Mouse (Mus musculus) lung, embryonic 16.5 days (tissue): ENCODE data around the gene Mettl7a2. TPM values are rescaled to one million over a fixed set of nuclear protein-coding genes. Genes with fewer than 3 reads are reported as not detected.
A peak's percentile ranks its signal among the peaks of the same experiment; 100 is the strongest.
"Not testable (repeated sequence)": the region's sequence is repeated elsewhere in the genome, so short reads cannot be mapped to it uniquely, and the experiment has no call there.

ENCODE experiments used
- ATAC-seq: fragments of 200-750 bp; cut with Nextera tagmentation; 2 replicates; pipeline ENCODE4 v1.8.0; 2017; ENCODE audit warnings: low read depth, mild to moderate bottlenecking, moderate library complexity
- H3K27ac ChIP-seq: fragments of 300-500 bp; sonication (generic); 2 replicates; pipeline ENCODE4 v1.5.1; 2014; ENCODE audit warnings: mild to moderate bottlenecking, control low read depth, low read length
- H3K27me3 ChIP-seq: fragments of 300-500 bp; sonication (generic); 2 replicates; pipeline ENCODE4 v1.6.1; 2014; ENCODE audit warnings: low read depth, low read length, mixed read lengths; ENCODE audit not compliant: control insufficient read depth, insufficient read depth
- H3K36me3 ChIP-seq: fragments of 300-500 bp; sonication (generic); 2 replicates; pipeline ENCODE4 v1.6.1; 2014; ENCODE audit warnings: low read length; ENCODE audit not compliant: control insufficient read depth, insufficient read depth
- H3K4me1 ChIP-seq: fragments of 300-500 bp; sonication (generic); replicated peaks from 2 replicates; pipeline ENCODE4 v1.6.1; 2014; ENCODE audit warnings: low read length, mixed read lengths; ENCODE audit not compliant: control insufficient read depth, insufficient read depth
- H3K4me2 ChIP-seq: fragments of 300-500 bp; sonication (generic); 2 replicates; pipeline ENCODE4 v1.6.1; 2014; ENCODE audit warnings: low read depth, low read length, control low read depth
- H3K4me3 ChIP-seq: fragments of 300-500 bp; sonication (generic); 2 replicates; pipeline ENCODE4 v1.5.1; 2014; ENCODE audit warnings: mild to moderate bottlenecking, low read length, control low read depth
- H3K9ac ChIP-seq: fragments of 300-500 bp; sonication (generic); 2 replicates; pipeline ENCODE4 v1.6.1; 2014; ENCODE audit warnings: low read length, control low read depth
- H3K9me3 ChIP-seq: fragments of 300-500 bp; sonication (generic); 2 replicates; pipeline ENCODE4 v1.6.1; 2016; ENCODE audit warnings: low read length; ENCODE audit not compliant: control insufficient read depth
- WGBS: fragments of 180-500 bp; shearing (Covaris S2); extraction: QIAGEN DNeasy Blood & Tissue Kit; methylation state at CpG from one replicate; pipeline ENCODE4 v1.1.7; 2014; 5-methylcytosine and 5-hydroxymethylcytosine counted together
- polyA plus RNA-seq: library from polyadenylated mRNA; unstranded; fragments of >200 nt; fragmentation: Nextera tagmentation; extraction: Ambion mirVana; gene quantifications from 2 replicates; pipeline ENCODE4 v1.2.1, GENCODE M21; 2015

Mettl7a2 gene
- polyA plus RNA-seq, 1 experiment from 2014 or later, result not detected

DNA sequence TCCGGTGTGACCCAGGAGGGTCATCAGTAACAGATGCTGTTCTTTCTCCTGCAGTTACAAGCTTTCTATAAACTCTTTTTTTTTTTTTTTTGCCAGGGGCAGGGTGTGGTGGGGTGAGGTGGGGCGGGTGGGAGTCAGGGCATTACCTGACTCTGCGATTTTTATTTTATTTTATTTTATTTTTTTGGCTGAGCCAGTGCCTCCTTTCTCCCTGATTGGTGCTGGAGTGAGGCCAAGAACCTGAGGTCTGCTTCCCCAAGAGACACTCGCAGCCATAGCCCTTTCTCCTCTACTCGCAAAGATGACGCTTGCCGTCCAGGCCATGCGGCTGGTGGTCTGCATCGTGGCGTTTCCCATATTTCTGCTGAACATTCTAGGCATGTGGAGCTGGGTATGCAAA is 18.4 kb upstream of the Mettl7a2 start, which contains the start of gene Mettl7a3:
Mettl7a3 (plus strand) TSS at position 301 of the 400 bp plus-strand sequence.
- WGBS, result 78% methylated on average over 10 of the region's 10 CpGs
- ATAC-seq, result no peak
- H3K4me3 ChIP-seq, result no peak within 1 kb of the TSS

DNA sequence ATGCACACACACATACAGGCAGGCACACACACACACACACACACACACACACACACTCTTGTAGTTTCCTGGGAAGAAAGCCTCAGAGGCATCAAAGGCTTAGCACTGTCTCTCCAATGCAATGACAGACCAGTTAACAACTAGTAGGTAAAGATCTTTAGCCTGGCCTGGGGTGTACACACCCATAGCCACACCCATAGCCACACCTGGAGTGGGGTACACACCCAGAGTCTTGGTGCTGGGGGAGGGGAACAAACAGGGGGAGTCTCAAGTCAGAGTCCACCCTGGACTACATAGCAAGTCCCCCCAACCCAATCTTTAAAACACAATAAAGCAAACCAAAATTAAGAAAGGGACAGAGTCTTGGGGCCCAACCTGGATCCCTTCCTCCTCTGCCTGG is 15.7 kb upstream of the Mettl7a2 start:
- H3K27me3 ChIP-seq, H3K4me1 ChIP-seq, H3K4me3 ChIP-seq, H3K9me3 ChIP-seq, H3K27ac ChIP-seq, ATAC-seq, H3K9ac ChIP-seq, H3K36me3 ChIP-seq, H3K4me2 ChIP-seq: not testable (repeated sequence)

More for the DNA sequence above, 18.4 kb upstream of the Mettl7a2 start, which contains the start of gene Mettl7a3:
- Histone ChIP-seq H3K36me3 (no peaks in the 10 kb centered on the region), H3K4me1 (no peaks in the 10 kb centered on the region), H3K27ac (no peak within 1 kb of the TSS), H3K27me3 (no peaks in the 10 kb centered on the region), H3K4me2 (no peak within 1 kb of the TSS), H3K9me3 (no peaks in the 10 kb centered on the region), H3K9ac (no peak within 1 kb of the TSS)

DNA sequence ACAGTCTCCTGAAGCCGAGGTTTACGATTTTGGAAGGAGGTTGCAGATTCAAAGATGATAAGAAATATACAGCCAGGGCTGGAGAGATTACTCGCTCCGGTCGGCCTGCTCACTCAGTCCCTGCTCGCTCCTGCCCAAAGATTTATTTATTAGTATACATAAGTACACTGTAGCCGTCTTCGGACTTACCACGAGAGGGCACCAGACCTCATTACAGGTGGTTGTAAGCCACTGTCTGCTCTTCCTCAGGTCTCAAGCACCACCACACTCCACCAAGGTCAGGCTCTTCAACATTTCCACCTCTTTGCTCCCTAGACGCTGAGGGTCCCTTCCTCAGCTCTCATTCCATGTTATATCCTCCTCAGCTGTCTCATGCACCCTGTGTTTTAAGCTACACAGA is 15.2 kb upstream of the Mettl7a2 start:
- not testable (repeated sequence) for H3K27me3 ChIP-seq, H3K4me2 ChIP-seq, H3K27ac ChIP-seq, H3K9me3 ChIP-seq, H3K4me1 ChIP-seq, H3K4me3 ChIP-seq, H3K9ac ChIP-seq, H3K36me3 ChIP-seq
- 20% methylated on average over 10 of the region's 10 CpGs for WGBS
- 0 out of 2 replicates have a peak, but pooled peaks have one; percentile 40 for ATAC-seq

DNA sequence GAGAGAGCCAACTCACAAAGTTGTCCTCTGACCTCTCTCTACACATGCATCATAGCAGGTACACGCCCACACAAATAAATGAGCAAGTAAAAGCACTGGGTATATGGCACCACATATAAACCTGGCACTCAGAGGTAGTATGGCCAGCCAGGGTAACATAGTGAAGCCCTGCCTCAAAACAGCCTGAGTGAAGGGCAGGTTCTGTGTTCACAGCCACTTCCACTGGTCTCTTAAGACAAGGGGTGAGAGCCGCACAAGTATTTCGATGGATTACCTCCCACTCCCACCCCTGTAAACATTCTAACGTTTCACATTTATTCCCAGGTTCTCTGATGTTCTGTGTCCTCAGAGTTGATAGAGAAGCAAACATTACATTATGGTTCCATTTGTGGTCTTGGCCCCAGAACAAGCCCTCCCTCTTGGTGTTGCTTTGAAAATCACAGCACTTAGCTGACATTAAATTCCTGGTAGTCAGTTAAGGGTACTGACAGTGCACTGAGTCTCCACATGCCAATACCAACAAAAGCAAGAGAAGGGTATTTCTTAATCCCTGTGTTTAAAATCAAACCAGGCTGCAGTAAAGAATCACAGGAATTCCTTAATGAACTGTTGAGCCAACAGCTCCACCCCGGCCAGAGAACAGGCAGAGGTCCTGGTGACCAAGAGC is 11.6 kb upstream of the Mettl7a2 start:
- H3K9ac ChIP-seq, H3K9me3 ChIP-seq, H3K36me3 ChIP-seq, H3K4me2 ChIP-seq, H3K4me1 ChIP-seq, H3K4me3 ChIP-seq, H3K27me3 ChIP-seq: not testable (repeated sequence)
- ATAC-seq, result peak; percentile 58
- 20% methylated on average over 4 of the region's 5 CpGs for WGBS
- H3K27ac ChIP-seq, result peak overlapping the region; percentile 27; the same call in 1 of the 2 replicates

DNA sequence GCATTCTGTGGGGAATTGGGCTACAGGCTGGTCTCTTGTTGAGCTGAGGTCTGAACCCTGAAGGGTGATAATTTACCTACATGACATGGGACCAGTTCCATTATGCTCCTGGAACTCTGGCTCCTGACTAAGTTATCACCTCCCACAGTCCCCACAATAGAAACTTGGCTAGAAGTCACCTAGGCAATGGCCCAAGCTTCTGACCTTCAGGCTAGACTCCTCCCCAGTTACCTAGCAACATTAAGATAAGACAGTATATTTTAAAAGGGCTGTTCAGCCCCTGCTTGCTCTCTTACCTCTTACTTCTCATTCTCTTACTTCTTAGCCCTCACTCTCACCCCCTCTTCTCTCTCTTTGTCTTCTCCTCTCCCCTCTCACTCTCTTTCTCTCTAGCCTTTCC is 7.5 kb upstream of the Mettl7a2 start:
- no peaks in the 10 kb centered on the region for H3K27me3 ChIP-seq
- H3K36me3 ChIP-seq, result no peaks in the 10 kb centered on the region
- no peak overlapping the region for H3K4me2 ChIP-seq
- H3K9ac ChIP-seq, result no peak overlapping the region
- no peak for ATAC-seq
- H3K4me3 ChIP-seq, result no peak overlapping the region
- H3K9me3 ChIP-seq, result no peaks in the 10 kb centered on the region; the same call in 1 of the 2 replicates
- no peaks in the 10 kb centered on the region for H3K4me1 ChIP-seq
- H3K27ac ChIP-seq, result no peak overlapping the region

DNA sequence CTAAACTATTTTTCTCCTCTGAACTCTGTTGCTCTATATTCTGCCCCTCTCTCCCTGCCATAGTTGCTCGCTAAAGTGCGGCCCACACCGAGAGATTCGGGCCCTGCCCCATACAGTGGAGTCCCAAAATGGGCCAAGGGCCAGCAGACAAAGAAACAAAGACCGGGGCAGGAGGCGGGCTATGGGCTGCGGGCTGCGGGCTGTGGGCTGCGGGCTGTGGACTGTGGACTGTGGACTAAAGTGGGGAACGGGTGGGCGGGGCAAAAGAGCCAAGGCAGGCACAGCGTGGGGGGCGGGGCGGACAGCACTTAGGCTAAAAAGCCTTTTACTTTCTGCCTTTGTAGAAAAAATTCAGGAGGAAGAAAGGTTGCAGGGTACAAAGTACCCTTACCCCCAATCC is 6.2 kb upstream of the Mettl7a2 start:
- no peak for ATAC-seq
- Histone ChIP-seq H3K4me1 (no peaks in the 10 kb centered on the region), H3K4me2 (no peak overlapping the region), H3K27me3 (no peaks in the 10 kb centered on the region), H3K27ac (no peak overlapping the region), H3K4me3 (no peak overlapping the region), H3K9ac (no peak overlapping the region), H3K36me3 (no peaks in the 10 kb centered on the region), H3K9me3 (no peaks in the 10 kb centered on the region; the same call in 1 of the 2 replicates)
- 57% methylated on average over 14 of the region's 14 CpGs for WGBS

DNA sequence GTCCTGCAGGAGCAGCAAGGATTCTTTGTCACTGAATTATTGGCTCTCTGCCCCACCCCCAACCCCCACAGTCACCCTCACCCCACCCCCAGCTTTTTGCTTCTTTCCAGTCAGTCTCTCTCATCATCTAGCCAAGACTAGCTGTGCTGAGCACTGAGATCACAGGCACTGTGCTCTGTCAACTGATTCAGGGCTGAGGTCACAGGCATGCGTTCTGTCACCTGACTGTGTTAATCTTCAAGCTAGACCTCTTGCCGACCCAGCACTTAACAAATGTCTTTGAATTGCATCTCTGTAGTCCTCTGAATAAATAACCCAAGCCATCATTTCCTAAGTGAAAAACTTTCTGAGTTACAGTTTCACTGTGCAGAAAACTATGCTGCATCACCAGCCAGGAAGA is 3.5 kb upstream of the Mettl7a2 start:
- ATAC-seq, result no peak
- no peaks in the 10 kb centered on the region for H3K27me3 ChIP-seq
- no peaks in the 10 kb centered on the region for H3K4me1 ChIP-seq
- no peak overlapping the region for H3K27ac ChIP-seq
- no peak overlapping the region for H3K4me2 ChIP-seq
- H3K9me3 ChIP-seq, result no peaks in the 10 kb centered on the region; the same call in 1 of the 2 replicates
- no peak overlapping the region for H3K4me3 ChIP-seq
- no peak overlapping the region for H3K9ac ChIP-seq
- WGBS, result 19% methylated on average over 2 of the region's 2 CpGs
- no peaks in the 10 kb centered on the region for H3K36me3 ChIP-seq

DNA sequence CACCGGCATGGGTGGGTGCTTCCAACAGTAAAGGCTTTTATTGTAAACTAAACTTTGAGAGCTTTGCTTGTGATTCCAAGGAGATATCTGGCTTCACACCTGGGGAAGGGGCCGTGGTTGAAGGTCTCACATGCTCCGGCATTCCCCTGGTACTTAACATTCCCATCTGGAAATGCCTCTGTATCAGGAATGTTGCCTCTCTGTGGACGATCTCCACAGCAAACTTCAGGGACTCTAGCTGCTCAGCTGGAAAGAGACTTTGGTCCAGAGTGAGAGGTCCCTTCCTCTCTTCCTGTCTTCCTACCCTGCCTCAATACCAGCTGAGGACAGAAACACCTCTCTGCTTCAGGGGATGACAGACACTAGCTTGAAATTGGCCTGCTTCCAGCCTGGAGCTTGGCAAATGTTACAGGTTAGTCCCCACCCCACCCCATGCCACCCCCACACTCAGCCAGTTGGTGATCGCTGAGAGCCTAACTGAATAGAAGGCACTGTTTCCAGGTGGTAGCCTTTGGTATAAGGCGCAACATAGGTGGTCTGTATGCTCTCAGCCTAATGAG is 1.4 kb upstream of the Mettl7a2 start:
- Histone ChIP-seq H3K27ac (no peak overlapping the region), H3K36me3 (no peaks in the 10 kb centered on the region), H3K9me3 (no peaks in the 10 kb centered on the region), H3K27me3 (no peaks in the 10 kb centered on the region), H3K4me1 (no peaks in the 10 kb centered on the region), H3K9ac (no peak overlapping the region), H3K4me3 (no peak overlapping the region), H3K4me2 (no peak overlapping the region)
- no peak for ATAC-seq
- 48% methylated on average over 6 of the region's 6 CpGs for WGBS

DNA sequence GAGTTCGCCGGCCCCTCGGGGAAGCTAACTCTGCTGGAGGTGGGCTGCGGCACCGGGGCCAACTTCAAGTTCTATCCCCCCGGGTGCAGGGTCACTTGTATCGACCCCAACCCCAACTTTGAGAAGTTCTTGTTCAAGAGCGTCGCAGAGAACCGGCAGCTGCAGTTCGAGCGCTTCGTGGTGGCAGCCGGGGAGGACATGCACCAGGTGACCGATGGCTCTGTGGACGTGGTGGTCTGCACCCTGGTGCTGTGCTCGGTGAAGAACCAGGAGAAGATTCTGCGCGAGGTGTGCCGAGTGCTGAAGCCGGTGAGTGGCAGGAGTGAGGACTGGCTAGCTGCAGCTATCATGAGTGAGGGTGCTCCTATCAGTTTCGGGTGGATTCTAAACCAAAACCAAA is 399 bp downstream of the Mettl7a2 start:
- not testable (repeated sequence) for H3K9me3 ChIP-seq, H3K9ac ChIP-seq, H3K4me3 ChIP-seq, H3K4me1 ChIP-seq, ATAC-seq, H3K27ac ChIP-seq, H3K27me3 ChIP-seq, H3K36me3 ChIP-seq, H3K4me2 ChIP-seq
- WGBS, result 93% methylated on average over 15 of the region's 22 CpGs
